Mouse (Mus musculus): ENCODE measurements at regions not wholly inside any gene's neighbourhood (a gene's known extent, or its start where the extent isn't known, plus 50 kb on each side); places are given as distances from the start of the nearest gene placed in this dataset.

DNA sequence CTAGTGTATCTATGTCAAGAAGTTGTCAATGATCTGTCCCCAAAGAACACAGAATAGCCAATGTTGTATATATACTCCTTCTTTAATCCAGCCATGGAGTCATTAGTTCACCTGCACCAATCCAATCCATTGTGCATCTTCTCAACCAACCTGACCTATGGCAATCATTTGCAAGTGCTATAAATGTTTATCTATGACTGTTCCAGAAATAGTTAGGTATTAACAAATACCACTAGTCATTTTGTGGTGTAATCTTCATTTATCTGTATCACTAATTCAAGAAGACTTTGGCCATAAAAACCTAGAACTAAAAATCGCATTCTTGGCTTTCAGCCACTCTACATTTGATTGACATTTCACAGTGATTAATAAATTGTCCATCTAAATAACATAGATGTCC, 430.6 kb upstream of the Ubash3b start:
- TF ChIP-seq EP300 (IDR thresholded peaks at IDR 0.05; ENCODE audit: low read depth) (no peak), CTCF (IDR thresholded peaks at IDR 0.05; ENCODE audit: low read depth) (no peak)

All from liver, embryonic 14.5 days (tissue).